Mouse (Mus musculus) heart, adult 9 months (tissue): ENCODE measurements around the gene Ddx41.

Experiments used
- DNase-seq, 2 experiments: peaks; one replicate each; pipeline ENCODE4 v3.0.0; 2022; ENCODE audit warnings: low spot score in 2 of 2

The Ddx41 gene

DNA sequence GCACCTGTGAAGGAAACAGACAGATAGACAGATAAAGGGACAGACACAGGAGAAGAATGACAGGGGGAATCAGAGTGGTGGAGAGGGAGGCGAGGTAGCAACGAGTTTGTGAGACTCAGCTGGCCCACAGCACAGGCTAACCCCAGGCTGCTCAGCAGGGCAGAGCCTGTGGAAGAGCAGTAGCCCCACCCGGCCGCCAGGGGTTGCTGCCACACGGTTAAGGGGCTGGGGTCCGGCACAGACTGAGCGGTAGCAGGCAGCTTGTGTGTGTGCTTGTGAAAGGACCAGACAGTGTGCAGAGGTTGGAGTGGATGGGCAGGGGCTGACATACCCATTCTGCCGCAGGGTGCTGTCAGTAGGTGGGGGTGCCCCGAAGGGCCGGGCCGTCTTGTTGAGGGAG lies 28.6 kb downstream of the Ddx41 start:
- DNase-seq = no peak

DNA sequence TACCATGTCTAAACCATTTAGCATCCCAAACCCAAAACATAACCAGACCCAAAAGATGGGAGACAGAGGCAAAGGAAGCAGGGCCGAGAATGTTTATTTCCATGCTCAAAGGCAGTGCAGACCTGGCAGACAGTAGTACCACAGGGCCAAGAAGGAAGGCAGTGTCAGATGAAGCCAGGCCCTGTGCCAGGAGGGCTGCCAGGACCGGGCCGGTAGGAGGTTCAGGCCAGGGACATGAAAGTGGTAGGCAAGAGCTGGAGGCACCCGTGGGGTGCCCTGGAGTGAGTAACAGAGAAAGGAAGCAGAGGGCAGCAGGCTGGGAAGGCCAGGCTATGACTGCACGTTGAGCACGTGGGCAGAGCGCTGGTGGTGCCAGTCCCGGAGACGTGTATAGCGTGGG lies 29.8 kb downstream of the Ddx41 start:
- no peak for DNase-seq

DNA sequence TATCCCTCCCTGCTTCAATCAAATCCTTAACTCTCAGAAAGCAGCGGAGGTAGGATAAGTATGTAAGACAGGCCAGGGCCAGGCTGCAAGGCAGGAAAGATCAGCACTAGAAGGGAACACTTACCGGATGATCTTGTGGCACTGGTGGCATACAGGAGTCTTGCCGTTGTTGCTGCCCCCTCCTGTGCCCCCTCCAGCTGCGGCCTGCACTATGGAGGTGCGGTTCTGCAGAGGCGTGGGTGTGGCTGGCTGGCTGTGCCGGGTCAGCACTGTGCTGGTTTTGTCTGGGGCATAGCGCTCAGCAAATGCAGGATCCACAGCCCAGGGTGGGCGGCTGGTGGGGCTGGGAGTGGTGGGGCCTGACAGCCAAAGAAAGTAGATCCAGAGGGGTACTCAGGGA lies 30.6 kb downstream of the Ddx41 start:
- DNase-seq = no peak

DNA sequence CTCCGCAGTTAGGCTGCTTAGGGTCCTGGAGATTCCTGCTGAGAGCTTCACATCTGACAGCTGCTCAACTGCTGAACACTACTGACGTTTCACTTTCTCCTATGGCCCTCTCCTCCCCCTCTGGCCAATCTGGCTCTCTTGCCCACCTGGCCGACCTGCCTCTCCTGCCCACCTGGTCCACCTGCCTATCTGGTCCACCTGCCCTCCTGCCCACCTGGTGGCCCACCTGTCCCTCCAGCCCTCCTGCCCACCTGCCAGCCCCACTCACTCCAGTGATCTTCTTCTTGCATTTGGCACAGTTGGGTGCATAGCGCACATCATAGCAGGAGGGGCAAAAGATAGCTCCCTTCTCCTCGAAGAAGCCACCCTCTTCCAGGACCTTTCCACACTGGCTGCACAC lies 32.1 kb downstream of the Ddx41 start:
- DNase-seq = no peak

DNA sequence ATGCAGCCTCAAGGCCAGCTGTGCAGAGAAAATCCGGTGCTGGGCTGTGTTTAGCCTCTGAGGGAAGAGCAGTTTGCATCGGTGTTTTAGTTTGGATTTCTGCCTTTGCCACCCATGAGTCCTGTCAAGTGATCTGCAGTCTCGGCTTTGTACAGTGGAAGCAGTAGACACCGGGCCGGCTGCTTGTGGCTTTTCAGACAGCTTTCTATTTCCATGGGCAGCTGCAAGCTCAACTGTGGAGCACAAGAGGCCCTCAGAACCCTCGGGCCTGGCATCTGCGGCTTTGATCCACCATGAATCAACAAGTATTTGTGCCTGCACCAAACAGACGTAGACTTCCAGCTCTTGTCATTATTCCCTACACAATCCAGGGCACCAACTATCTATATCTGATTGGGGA lies 34.1 kb downstream of the Ddx41 start:
- DNase-seq = no peak

DNA sequence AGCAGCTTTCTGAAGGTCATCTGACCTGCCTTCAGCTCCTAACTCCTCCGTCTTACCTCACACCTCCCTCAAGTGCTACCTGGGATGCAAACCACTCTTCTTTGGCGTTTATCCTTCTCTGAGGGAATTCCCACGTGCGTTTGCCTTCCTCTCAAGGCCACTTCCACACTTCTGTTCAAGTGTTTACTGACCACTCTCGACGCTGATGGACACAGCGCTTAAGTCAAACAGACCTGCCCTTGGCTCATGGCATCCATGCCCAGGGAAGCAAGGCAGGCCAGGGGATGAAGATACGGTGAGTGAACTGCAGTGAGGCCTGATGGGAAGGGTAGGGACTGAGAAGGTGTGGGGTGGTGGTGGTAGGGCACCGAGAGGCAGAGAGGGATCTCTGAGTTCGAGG lies 35.9 kb downstream of the Ddx41 start:
- no peak for DNase-seq

DNA sequence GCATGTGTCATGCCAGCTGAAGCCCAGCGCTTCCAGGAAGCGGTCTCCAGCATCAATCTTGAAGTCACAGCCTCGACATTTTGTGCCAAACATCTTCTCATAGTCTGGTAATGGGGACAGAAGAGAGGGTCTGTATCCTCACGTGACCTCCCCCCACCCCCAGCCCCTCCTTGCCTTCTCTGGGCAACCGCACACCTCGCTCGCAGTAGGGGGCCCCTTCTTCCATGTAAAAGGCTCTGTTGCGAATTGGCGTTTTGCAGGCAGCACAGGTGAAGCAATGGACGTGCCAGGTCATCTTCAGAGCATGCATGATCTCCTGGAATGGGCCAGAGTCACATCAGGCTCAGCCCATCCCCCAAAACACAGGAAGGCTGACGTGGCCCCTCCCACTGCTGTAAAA lies 37.6 kb downstream of the Ddx41 start:
- DNase-seq = no peak

DNA sequence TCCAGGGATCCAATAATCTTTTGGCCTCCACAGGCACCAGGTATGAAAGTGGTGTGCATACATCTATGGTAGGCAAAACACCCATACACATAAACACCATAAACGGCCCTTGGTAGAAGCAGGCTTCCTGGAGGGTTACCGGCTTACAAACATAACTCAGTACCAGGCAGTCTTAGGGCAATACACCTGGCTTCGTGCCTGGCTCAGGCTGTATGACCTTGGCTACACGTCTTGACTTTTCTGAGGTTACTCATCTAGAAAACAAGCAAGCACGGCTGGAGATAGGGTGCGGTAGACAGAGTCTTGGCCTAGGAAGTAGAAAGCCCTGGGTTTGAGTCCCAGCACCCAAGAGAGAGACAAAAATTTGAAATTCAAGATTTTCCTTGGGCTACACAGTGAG lies 39.8 kb downstream of the Ddx41 start:
- DNase-seq = no peak

DNA sequence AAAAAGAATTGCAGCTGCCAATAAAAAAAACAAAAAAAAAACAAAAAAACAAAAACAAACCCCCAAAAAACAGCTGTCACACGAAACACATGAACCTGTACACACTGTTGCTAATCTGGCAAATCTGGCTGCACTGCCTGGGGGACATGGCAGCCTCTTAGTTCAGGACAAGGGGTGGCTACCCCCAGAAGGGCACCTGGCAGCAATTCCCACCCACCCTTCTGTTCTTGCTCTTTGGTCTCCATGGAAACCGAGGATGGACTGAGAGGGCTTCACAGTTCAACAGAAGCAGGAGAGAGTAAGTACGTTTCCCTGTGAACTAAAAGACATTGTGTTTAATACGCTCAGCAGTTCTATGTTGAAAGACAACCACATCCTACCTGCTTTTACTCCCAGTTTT lies 40.8 kb downstream of the Ddx41 start:
- DNase-seq = no peak

DNA sequence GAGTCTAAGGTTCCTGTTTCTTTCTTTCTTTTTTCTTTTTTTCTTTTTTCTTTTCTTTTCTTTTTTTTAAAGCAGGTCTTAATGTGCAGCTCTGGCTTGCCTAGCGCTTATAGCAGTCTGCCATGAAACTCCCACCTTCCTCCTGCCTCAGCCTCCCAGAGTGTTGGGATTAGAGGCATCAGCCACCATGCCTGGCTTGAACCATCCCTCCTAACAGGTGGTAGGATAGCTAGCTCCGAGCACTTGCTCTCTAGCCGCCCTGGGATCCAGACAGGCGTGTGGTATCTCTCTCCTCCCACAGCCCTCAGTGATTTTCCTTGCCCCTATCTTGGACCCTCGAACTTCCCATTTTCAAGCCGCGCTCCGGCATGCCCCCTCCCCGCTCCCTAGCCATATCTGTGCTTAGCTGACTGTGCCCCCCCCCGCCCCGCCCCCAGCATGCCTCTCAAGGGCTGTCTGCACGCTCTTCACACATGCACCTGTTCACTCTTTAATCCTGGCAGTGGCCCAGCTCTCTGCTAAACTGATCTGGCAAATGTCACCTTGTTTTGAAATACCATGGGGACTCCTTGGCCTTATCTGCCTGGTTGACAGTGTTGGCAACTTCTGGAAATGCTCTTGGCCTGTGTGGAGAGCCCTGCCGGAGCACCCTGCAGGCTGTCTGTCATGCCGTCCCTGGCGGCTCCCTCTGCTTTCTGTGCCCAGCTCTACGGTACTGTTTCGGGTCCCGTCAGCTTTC lies 41.4 kb downstream of the Ddx41 start:
- peak; percentile 72 to 80 for DNase-seq

DNA sequence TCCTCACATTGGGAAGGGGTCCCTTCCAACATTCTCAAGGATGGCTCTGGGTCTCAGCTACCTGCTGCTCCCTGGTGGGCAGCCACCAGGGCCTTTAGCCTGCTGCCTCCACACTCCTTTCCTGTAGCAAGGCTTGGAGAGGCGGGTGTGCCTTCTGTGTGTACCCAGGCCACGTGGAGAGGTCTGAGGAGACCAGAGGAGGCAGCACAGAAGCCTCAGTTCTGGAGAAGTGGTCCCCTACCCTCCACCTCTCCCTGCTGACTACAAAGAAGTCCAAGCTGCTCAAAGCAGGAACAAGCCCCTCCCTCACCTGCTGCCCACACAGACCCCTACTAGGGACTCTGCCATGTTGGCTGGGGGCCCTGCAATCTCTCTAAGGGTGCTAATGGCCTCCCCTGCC lies 42.2 kb downstream of the Ddx41 start:
- DNase-seq = no peak

DNA sequence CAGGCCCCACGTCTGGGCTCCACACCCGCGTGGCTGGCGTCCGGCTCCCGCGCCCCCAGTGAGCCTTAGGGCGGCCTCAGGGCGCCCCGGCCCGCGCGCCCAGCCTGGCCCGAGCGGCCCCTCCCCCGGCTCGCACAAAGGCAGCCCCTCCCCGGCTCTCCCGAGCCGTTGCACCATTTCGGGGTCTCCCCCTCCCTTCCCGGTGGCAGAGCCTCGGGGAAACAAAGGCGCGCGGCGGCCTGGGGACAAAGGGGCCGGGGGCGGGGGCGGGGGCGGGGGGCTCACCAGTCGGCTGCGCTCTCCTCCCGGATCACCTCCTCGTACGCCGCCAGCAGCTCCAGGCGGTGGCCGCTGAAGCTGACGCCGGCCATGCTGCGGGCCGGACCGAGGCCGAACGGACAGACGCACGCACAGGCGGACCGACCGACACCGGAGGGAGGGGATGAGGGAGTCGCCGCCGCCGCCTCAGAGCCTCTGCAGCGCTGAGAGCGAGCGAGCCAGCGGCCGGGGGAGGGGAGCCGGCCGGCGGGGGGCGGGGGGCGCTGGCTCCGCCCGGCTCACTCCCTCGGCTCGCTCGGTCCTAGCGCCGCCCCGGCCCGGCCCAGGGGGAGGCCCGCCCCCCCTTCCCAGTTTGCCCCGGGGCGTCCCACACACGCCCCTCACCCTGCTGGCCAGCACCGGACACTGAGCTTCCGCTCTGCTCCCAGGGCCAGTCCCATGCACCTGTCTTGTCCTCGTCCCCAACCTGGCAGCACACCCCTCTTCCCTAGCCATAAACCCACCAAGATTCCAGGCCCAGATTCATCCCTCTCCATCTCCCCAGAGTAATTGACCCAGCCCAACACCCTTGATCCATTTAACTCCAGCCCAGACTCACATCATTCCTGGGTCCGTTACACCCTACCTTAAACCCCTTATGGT lies 48.6 kb downstream of the Ddx41 start, which contains the start of gene Dbn1:
TSS of gene Dbn1 (minus strand) at position 534 of the 921 bp plus-strand sequence.
- DNase-seq = no peak

DNA sequence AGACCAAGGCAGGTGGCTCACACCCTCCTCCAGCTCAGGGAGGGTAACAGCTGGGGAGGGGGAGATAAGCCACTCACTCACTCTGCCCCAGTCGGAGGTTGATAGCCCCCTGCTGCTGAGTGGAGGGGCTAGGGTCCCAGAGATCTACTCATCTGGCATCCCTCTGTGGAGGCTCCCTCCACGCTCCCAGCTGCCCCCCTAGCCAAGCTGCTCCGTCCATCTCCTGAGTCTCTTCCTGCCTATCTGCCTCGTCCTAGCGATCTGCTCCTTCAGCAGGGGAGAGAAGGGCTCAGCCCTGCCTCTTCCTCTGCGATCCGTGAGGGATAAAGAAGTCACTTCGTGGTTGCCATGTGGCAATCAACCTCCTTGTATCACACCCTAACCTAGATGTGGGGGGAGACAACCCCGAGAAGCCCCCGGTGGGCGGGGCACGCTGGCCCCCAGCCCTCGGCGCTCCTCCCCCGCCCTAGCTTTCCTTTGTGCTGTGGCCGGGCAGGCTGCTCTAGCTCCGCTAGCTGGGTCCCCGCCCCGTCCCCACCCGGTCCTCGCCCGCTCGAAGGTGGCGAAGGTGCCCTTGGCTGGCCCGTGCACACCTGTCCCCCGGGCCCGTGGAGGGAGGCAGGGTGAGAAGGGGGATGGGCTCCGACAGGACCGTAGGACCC lies 49.4 kb downstream of the Ddx41 start:
- DNase-seq = no peak

DNA sequence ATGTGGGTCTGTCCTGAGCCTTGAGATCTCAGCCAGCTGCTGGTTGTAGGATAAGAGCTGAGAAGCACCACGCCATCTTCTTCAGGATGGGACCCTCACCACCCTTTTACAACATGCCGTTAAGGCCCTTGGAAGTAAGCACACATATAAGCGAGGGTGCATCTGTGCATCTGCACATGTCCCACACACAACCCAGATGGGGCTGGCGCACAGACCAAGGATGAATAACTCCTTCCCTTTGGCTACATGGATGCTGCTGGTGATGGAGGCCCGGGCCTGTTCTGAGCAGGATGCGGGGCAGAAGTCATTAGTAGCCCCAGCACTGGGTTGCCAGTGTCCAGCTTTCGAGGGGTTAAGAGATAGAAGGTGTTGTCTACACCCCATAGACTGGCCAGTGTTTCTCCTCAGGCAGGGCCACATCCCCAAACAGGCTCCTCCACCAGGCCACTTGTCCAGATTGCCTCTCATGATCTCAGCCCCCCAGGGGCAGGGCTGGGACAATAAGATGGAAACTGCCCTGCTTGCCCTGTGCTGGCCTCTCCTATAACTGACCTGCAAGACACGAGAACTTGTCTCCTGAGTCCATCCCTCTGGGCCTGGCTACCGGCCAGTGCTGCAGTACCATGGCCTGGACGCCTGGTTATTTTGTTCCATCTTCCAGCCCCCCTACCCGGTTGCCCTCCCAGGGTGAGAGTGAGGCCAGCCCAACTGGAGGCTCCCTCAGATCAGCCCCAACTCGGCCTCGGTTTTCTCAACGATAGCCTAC lies 50.2 kb downstream of the Ddx41 start:
- DNase-seq = no peak

DNA sequence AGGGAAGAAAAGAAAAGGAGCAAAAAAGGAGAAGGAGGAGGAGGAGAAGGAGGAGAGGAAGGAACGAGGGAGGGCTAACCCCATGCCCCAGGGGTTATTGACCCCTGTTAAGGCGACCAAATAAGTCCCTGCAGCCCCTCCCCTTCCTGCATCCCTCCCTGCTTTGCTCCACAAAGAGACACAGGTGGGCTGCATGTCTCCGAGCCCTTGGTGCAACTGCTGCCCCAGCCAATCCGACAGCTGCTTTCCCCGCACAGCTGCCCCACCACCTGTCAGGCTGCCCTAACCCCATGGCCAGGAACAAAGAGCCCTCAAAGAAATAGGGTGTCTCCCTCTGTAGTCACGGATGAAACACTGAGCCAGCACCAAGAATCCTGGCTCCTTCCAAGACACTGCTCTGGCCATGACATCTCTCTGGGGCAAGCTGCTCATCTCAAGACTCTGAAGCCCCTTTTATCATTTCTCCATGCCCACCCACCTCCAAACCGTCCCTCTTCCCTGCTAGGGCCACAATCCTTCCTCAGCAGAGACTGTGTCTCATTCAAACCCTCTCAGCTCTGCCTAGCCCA lies 51.9 kb downstream of the Ddx41 start:
- DNase-seq = no peak

DNA sequence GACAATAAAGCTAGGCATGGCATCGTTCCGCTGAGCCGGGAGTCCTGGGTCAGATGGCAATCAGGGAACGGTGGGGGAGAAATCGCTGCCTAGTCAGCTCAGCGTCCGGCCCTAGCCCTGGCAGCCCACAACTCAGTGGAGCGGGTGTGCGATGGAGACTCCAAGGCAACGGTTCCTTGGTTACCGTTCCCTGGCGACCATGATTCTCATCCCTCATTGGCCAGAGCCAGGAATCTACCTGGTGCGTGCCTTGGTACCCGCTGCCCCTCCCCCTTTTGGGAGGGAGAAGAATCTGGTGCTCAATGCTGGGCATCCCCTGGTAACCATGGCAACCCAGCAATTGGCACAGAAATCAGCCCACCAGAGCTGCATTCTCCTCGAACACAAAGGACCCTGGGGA lies 52.9 kb downstream of the Ddx41 start:
- DNase-seq = no peak

DNA sequence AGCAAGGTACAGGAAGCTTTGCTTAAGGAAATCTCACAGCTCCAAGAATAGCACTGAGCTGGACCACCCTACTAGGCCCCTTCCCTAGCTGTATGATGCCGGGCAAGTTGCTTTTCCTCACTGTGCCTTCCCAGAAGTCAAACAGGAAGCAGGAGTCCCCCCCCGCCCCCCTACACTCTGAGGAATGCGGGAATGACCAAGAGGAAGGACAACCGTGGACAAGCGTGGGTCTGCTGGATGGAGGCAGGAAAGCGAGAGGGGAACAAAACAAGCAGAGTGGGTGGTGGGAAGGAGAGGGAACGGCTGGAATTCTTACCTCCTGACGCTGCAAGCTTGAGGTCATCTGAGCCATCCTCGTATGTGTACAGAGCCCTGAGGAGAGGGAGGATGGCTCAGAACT lies 53.4 kb downstream of the Ddx41 start:
- DNase-seq = no peak

DNA sequence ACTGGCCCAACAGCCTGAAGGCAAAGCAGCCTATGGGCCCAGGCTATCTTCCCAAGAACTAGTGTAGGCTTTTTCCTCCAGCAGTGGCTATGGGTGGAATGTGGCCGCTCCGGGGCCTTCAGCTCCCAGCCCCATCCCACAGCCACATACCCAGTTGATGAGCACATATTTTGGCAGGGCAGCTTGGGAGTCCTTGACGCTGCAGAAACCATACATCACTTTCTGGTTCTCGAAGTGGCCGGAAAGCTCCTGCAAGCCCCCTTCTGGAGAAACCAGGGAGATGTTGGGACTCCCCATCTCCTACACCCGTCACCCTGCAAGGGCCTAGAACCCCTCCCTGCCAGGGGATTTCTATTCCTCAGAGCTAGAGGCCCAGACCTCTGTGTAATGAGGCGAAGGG lies 53.9 kb downstream of the Ddx41 start:
- DNase-seq = no peak
